25 mouse cellular contexts compared by ENCODE assay signal in the genomic region with DNA sequence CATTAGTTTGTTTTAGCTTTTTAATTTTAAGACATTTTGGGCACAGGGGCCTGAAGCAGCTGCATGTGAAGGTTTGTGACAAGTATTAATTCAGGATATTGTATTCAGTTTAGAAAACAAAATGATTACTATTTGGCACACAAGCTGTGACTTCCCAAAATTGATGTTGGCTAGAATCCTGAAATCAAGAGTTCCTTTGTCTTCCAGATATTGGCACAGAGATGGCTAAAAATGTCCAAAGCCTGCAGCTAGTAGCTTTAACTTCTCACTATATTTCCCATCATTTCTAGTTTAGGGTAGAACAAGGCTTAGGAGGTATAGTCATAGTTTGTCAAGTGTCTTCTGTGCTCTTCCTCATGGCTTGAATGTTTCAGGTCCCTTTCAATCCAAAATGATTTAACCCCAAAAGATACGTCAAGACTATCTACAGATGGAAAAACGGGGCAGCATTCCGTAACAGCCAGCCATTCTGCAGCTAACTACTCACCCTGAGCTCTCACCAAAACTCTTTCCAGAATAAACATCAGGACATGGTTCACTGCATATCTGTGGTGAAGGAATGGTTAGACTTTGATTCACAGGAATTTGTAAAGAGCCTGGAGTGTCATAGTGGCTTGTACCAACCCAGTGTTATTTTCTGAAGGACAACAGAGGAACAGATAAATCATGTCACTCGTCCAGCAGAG.
DNase-seq lines count a peak whose midpoint lies in the region; ATAC-seq and TF ChIP-seq lines count a peak whose summit lies in the region.
"Had no signal": no experiment of that assay in that cellular context is flagged by ENCODE, and none has a peak within 500 bp of the region (broad histone marks: within the 10 kb centered on the region; RNA-seq: fewer than 3 reads in every experiment).

No protein-coding gene starts in this region.

- no peak overlapping the region for H3ac ChIP-seq in myocyte (ENCODE audit: control insufficient read depth, insufficient read length)

- H3K9me3 ChIP-seq in kidney, embryonic 15.5 days (replicated peaks), result no peaks in the 10 kb centered on the region
- H3K9me3 ChIP-seq in midbrain, embryonic 11.5 days (ENCODE audit: control insufficient read depth, low read length), result no peaks in the 10 kb centered on the region
- H3K9me3 ChIP-seq in midbrain, embryonic 13.5 days, result no peaks in the 10 kb centered on the region
- H3K9me3 ChIP-seq: forebrain, embryonic 12.5 days; heart, embryonic 12.5 days; hindbrain, embryonic 10.5 days; limb, embryonic 13.5 days; midbrain, embryonic 12.5 days; neural tube, embryonic 13.5 days had no signal

- DNase-seq in heart, adult 11 months, result peak; percentile 57
- no peak for DNase-seq in heart, adult 9 months (ENCODE audit: low spot score in 2 of 2)
- no peak for DNase-seq in kidney, adult 11 months
- peak; percentile 60 for DNase-seq in midbrain, embryonic 11.5 days (ENCODE audit: low spot score, missing footprints)
- DNase-seq: adrenal gland, postnatal 10 days; B cell, adult 2 months; cerebellum, adult 11 months; cerebellum, postnatal 25 days; gastrocnemius, postnatal 14 days; layer of hippocampus, adult 9-11 months; spleen, adult 18-20 months; thymus, postnatal 25 days had no signal

- H3K27me3 ChIP-seq in kidney, embryonic 15.5 days, result no peaks in the 10 kb centered on the region
- H3K27me3 ChIP-seq in midbrain, embryonic 11.5 days (ENCODE audit: control insufficient read depth, insufficient read depth, low read length), result no peaks in the 10 kb centered on the region
- H3K27me3 ChIP-seq in midbrain, embryonic 13.5 days, result no peaks in the 10 kb centered on the region
- no peaks in the 10 kb centered on the region for H3K27me3 ChIP-seq in myocyte (ENCODE audit: control insufficient read depth, insufficient read depth, insufficient read length)
- H3K27me3 ChIP-seq: forebrain, embryonic 12.5 days; heart, embryonic 12.5 days; limb, embryonic 13.5 days; midbrain, embryonic 12.5 days; neural tube, embryonic 13.5 days had no signal

- no peaks in the 10 kb centered on the region for H3K79me2 ChIP-seq in myocyte (ENCODE audit: control insufficient read depth, insufficient read depth)

- TF ChIP-seq POLR2A in myocyte (IDR thresholded peaks at IDR 0.05; ENCODE audit: insufficient read length, low read depth), result no peak

- WGBS in kidney, embryonic 15.5 days, result 74% methylated on average over 4 of the region's 4 CpGs
- 87% methylated on average over 4 of the region's 4 CpGs for WGBS in midbrain, embryonic 11.5 days
- WGBS in midbrain, embryonic 13.5 days, result 86% methylated on average over 4 of the region's 4 CpGs

- H3K27ac ChIP-seq in kidney, embryonic 15.5 days, result no peak overlapping the region
- H3K27ac ChIP-seq in midbrain, embryonic 11.5 days (ENCODE audit: low read depth, low read length), result no peak overlapping the region
- no peak overlapping the region for H3K27ac ChIP-seq in midbrain, embryonic 13.5 days
- H3K27ac ChIP-seq: forebrain, embryonic 12.5 days; hindbrain, embryonic 10.5 days; hindbrain, postnatal 0 days; limb, embryonic 13.5 days; liver, embryonic 14.5 days; midbrain, embryonic 12.5 days; neural tube, embryonic 13.5 days had no signal

- 0 out of 2 replicates have a peak, but pooled peaks have one; percentile 18 for ATAC-seq in kidney, embryonic 15.5 days (replicated peaks; ENCODE audit: low FRiP score)
- ATAC-seq in midbrain, embryonic 11.5 days (ENCODE audit: low FRiP score), result no peak
- no peak for ATAC-seq in midbrain, embryonic 13.5 days
- ATAC-seq in granulocyte monocyte progenitor cell, adult 5-6 weeks (replicated peaks; ENCODE audit: poor library complexity, severe bottlenecking), result no peak
- ATAC-seq: hindbrain, postnatal 0 days; intestine, postnatal 0 days had no signal

- 0 out of 2 replicates have a peak, but pooled peaks cover 3% of the 10 kb centered on the region for H3K4me1 ChIP-seq in kidney, embryonic 15.5 days
- no peaks in the 10 kb centered on the region for H3K4me1 ChIP-seq in midbrain, embryonic 11.5 days (ENCODE audit: control insufficient read depth, insufficient read depth, low read length)
- no peaks in the 10 kb centered on the region; the same call in 1 of the 2 replicates for H3K4me1 ChIP-seq in midbrain, embryonic 13.5 days (replicated peaks)
- H3K4me1 ChIP-seq: forebrain, embryonic 12.5 days; midbrain, embryonic 12.5 days had no signal

- no peak overlapping the region for H3K4me3 ChIP-seq in kidney, embryonic 15.5 days (replicated peaks)
- H3K4me3 ChIP-seq in midbrain, embryonic 11.5 days (ENCODE audit: low read depth, low read length), result no peak overlapping the region
- H3K4me3 ChIP-seq in midbrain, embryonic 13.5 days (replicated peaks), result no peak overlapping the region
- no peak overlapping the region for H3K4me3 ChIP-seq in myocyte
- H3K4me3 ChIP-seq: forebrain, embryonic 12.5 days; heart, embryonic 12.5 days; hindbrain, embryonic 10.5 days; limb, embryonic 13.5 days; midbrain, embryonic 12.5 days; neural tube, embryonic 13.5 days had no signal

- H3K4me2 ChIP-seq in kidney, embryonic 15.5 days, result no peak overlapping the region
- no peak overlapping the region for H3K4me2 ChIP-seq in midbrain, embryonic 11.5 days
- no peak overlapping the region for H3K4me2 ChIP-seq in midbrain, embryonic 13.5 days (replicated peaks)
- H3K4me2 ChIP-seq in myocyte (ENCODE audit: low read depth), result peak overlapping the region; percentile 61
- H3K4me2 ChIP-seq: forebrain, embryonic 12.5 days; heart, embryonic 12.5 days; limb, embryonic 13.5 days; midbrain, embryonic 12.5 days; neural tube, embryonic 13.5 days had no signal

- no peaks in the 10 kb centered on the region for H3K36me3 ChIP-seq in kidney, embryonic 15.5 days
- no peaks in the 10 kb centered on the region; the same call in 1 of the 2 replicates for H3K36me3 ChIP-seq in midbrain, embryonic 11.5 days (ENCODE audit: control insufficient read depth, insufficient read depth, low read length)
- H3K36me3 ChIP-seq in midbrain, embryonic 13.5 days, result no peaks in the 10 kb centered on the region
- H3K36me3 ChIP-seq in myocyte (ENCODE audit: control insufficient read depth, insufficient read depth), result no peaks in the 10 kb centered on the region
- H3K36me3 ChIP-seq: forebrain, embryonic 12.5 days; heart, embryonic 12.5 days; hindbrain, embryonic 10.5 days; limb, embryonic 13.5 days; midbrain, embryonic 12.5 days; neural tube, embryonic 13.5 days had no signal

- no peak overlapping the region for H3K9ac ChIP-seq in kidney, embryonic 15.5 days
- H3K9ac ChIP-seq in midbrain, embryonic 11.5 days (ENCODE audit: low read length), result no peak overlapping the region
- no peak overlapping the region for H3K9ac ChIP-seq in midbrain, embryonic 13.5 days (replicated peaks)
- H3K9ac ChIP-seq: forebrain, embryonic 12.5 days; heart, embryonic 12.5 days; limb, embryonic 13.5 days; liver, embryonic 14.5 days; midbrain, embryonic 12.5 days; neural tube, embryonic 13.5 days had no signal

TF ChIP-seq in myocyte, 11 proteins besides CTCF, POLR2A, EP300 and RAD21:
- TF ChIP-seq MYOG (IDR thresholded peaks at IDR 0.05; ENCODE audit: control insufficient read depth in 1 of 3, insufficient read depth in 1 of 3, insufficient read length in 2 of 3, low read depth in 2 of 3) (no peak), MYOD1 (IDR thresholded peaks at IDR 0.05; ENCODE audit: control insufficient read depth in 1 of 3, insufficient read length in 2 of 3, low read depth in 2 of 3) (no peak), SRF (IDR thresholded peaks at IDR 0.05; ENCODE audit: control insufficient read depth, insufficient read length, low read depth) (no peak), TCF3 (IDR thresholded peaks at IDR 0.05; ENCODE audit: insufficient read length, low read depth) (no peak), TCF12 (IDR thresholded peaks at IDR 0.05; ENCODE audit: insufficient read depth, poor library complexity, severe bottlenecking) (no peak), E2F4 (IDR thresholded peaks at IDR 0.05; ENCODE audit: insufficient read depth) (no peak), CEBPB (IDR thresholded peaks at IDR 0.05; ENCODE audit: insufficient read depth, poor library complexity, severe bottlenecking) (no peak), USF1 (IDR thresholded peaks at IDR 0.05; ENCODE audit: low read depth) (no peak), POLR2AphosphoS2 (IDR thresholded peaks at IDR 0.05; ENCODE audit: insufficient read length, low read depth) (no peak), REST (IDR thresholded peaks at IDR 0.05; ENCODE audit: insufficient read depth, insufficient read length) (no peak), MAX (IDR thresholded peaks at IDR 0.05; ENCODE audit: low read depth) (no peak)

Comparison
In these comparisons a context has a peak if more than half of its experiments do, and no peak if none do; other contexts are left out.
1. DNase-seq: peak in heart, adult 11 months (single experiment) and midbrain, embryonic 11.5 days (single experiment); none in heart, adult 9 months (0 of 2) and kidney, adult 11 months (single experiment).